Mouse (Mus musculus) 3134 (cell line): Measurements from ENCODE around the gene Chmp2a.

Source experiments
- DNase-seq: peaks from one replicate; pipeline ENCODE4 v3.0.0-alpha.2; 2011; ENCODE audit warnings: low spot score; ENCODE audit not compliant: insufficient read length; ENCODE audit errors: extremely low read depth

Gene Chmp2a

GRCm38 (mm10) chr7:13035211-13035855 is 726 bp upstream of the Chmp2a start:
- no peak for DNase-seq

DNA sequence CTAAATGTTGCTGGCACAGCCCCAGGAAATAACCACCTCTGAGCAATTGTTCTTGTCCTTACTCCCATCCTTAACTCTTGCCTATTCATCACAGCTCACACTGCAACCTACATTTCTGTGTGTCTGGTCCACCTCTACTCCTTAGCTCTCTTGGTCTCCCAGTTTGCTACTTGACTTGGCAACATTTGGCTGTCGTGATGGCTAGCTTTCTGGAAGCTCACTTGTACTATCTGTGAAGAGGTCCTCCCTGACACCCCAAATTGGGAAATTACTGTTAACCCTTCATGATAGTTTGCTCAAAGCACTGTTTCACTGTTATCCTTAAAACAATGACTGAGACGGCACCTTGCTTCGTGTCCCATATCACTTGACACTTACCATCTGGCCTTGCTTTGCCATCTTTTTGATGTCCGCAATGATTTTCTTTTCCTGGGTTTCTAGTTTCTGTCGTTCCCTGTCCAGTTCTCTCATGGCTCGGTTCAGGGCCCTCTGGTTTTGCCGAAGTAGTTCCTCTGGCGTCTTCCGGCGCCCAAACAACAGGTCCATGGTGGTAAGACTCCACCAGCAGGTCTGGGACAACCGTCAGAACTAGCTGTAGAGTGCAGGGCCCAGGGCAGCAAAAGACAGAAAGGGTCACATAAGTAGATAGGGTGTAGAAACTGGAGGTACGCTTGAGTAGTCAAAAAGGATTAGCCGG is 1.0 kb downstream of the Chmp2a start:
- DNase-seq, result no peak

DNA sequence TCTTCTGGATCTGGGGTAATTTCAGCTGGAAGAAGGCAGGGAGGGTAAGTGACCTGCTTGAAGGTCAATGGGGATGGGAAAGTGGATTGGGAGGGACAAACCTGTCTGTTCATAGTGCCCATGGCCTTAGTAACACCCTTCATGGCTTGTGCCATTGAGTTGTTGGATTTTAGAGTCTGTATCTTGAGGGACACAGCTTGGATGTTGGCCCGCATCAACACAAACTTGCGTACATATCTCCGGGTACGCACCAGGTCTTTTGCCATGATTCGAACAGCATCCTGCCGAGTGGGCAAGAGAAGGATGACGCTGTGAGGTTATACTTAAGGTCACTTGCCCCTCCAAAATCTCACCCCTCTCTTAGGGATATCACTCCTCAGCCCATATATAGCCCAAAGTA is 2.1 kb downstream of the Chmp2a start:
- DNase-seq, result no peak

- DNase-seq, result no peak
Observed at GRCm38 (mm10) chr7:13031983-13032382, 2.6 kb downstream of the Chmp2a start.

DNA sequence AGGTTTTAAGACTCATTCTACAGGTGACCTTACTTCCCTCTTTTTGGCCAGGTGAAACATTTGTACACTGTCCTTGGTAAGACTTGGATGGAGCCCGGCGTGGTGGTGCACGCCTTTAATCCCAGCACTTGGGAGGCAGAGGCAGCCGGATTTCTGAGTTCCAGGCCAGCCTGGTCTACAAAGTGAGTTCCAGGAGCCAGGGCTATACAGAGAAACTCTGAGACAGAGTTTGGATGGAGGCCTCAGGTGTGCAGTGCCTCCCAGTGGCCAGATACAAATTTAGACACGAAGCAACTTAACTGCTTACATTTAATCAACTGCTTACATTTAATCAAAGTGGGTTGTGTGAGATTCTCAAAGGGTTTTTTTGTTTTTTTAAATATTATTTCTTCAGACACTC is 3.5 kb downstream of the Chmp2a start:
- DNase-seq, result no peak

- DNase-seq, result no peak
Observed at GRCm38 (mm10) chr7:13028986-13029385, 5.6 kb downstream of the Chmp2a start.

- DNase-seq, result no peak
Observed at GRCm38 (mm10) chr7:13025511-13026112, 9.0 kb downstream of the Chmp2a start.

- DNase-seq, result peak; percentile 77
Observed at GRCm38 (mm10) chr7:13024805-13025204, 9.8 kb downstream of the Chmp2a start.

GRCm38 (mm10) chr7:13023928-13024731 is 10.5 kb downstream of the Chmp2a start:
- DNase-seq, result peak; percentile 93

- DNase-seq, result no peak
Observed at GRCm38 (mm10) chr7:13022773-13023535, 11.7 kb downstream of the Chmp2a start.

DNA sequence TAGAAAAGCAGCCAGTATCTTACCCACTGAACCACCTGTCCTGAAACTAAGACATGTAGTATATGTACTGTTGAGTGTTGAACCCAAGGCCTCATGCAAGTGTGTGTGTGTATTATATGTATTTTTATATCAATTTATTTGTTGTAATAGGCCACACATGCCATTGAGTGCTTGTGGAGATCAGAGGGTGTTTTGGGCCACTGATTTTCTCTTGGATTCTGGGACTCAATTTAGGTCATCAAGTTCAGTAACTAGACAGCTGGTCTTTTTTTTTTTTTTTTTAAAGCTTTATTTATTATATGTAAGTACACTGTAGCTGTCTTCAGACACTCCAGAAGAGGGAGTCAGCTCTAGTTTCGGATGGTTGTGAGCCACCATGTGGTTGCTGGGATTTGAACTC is 19.4 kb downstream of the Chmp2a start:
- DNase-seq, result no peak

- DNase-seq, result no peak
Observed at GRCm38 (mm10) chr7:13014275-13014839, 20.2 kb downstream of the Chmp2a start.

DNA sequence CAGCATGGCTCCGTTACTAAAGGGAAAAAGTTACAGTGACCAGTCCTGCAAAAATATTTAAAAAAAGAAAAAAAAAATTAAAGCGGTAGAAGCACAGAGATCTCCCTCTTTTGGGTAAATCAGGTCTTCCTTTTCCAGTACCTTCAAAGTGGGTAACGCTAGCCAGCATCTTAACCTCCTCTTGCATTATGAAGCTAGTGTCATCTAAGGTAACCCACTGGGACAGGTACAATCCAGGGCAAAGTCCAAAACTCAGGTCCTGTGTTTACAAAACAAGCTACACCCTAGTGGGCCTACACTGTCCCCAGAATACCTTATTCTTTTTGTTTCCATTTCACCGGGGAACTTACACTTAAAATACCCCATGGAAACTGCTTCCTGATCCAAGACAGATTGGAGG is 20.9 kb downstream of the Chmp2a start:
- DNase-seq, result no peak

- DNase-seq, result no peak
Observed at GRCm38 (mm10) chr7:13010005-13010908, 24.4 kb downstream of the Chmp2a start, which contains the start of gene Zbtb45. Gene Zbtb45 (minus strand): TSS chr7:13010034.

GRCm38 (mm10) chr7:13009143-13010004 is 25.2 kb downstream of the Chmp2a start:
- DNase-seq, result peak; percentile 96

DNA sequence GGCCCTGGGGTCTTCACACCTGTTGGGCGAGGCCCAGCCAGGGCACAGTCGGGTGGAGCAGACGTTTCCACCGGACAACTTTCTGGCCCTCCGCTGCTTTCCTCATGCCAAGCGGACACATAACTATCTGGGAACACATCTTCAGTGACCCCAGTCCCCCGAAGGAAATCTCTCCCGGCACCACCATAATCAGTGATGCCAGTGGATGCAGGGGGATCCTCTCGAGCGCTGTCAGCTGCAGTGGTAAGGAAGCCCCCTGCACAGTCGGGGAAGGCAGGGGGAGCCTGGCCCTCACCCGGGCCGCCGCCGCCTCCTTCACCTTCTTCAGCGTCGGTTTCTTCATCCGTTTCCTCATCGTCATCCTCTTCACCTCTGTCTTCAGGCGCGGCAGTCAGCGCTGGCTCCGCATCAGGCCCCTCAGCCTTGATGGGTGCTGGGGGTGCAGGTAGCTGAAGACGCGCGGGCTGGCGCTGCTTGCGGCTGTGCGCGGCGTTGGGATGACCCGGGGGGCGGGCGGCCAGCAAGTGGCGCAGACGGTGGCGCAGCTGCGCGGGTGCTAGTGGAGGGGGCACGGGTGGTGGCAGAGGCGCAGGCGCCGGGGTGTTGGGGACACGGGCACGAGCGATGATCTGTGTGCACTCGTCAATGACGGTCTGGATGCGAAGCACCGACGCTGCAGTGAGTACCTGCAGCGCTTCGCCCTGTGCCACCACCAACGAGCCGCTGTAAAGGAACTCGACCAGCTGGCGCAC is 27.1 kb downstream of the Chmp2a start:
- DNase-seq, result no peak

DNA sequence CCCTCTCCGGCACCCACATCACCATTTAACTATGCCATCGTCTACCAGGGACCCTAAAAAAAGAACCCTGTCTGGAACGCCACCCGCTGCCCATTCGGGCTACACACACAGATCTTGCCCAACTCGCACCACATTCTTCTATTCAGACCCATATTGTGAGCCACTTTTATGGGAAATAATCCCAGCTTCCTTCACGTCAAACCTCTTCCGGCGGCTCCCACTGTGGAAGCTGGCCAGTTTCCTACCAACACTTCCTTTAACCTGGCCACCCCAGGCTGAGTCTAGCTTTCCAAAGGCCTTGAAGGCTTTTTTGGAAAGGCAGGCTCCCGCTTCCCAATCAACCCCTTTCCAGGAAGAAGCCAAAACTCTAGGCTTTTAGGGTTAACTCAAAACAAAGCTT is 28.1 kb downstream of the Chmp2a start:
- DNase-seq, result no peak
